Mouse (Mus musculus) intestine, embryonic 16.5 days (tissue): Measurements from ENCODE around the gene Unc50. TPM values are rescaled to one million over a fixed set of nuclear protein-coding genes. Genes with fewer than 3 reads are reported as not detected.

ENCODE experiments used
- ATAC-seq: fragments of 200-750 bp; cut with Nextera tagmentation; 2 replicates; pipeline ENCODE4 v1.8.0; 2017; ENCODE audit warnings: moderate TSS enrichment, moderate library complexity
- H3K27ac ChIP-seq: fragments of 300-500 bp; sonication (generic); 2 replicates; pipeline ENCODE4 v1.5.1; 2014; ENCODE audit warnings: mild to moderate bottlenecking, low read length
- H3K27me3 ChIP-seq: fragments of 300-500 bp; sonication (generic); replicated peaks from 2 replicates; pipeline ENCODE4 v1.6.1; 2014; ENCODE audit warnings: low read length, control low read depth, mixed read lengths; ENCODE audit not compliant: control insufficient read depth, insufficient read depth
- H3K36me3 ChIP-seq: fragments of 300-500 bp; sonication (generic); 2 replicates; pipeline ENCODE4 v1.6.1; 2014; ENCODE audit warnings: low read length, control low read depth; ENCODE audit not compliant: control insufficient read depth, insufficient read depth
- H3K4me1 ChIP-seq: fragments of 300-500 bp; sonication (generic); 2 replicates; pipeline ENCODE4 v1.6.1; 2014; ENCODE audit warnings: low read length, control low read depth, mixed read lengths; ENCODE audit not compliant: control insufficient read depth, insufficient read depth
- H3K4me2 ChIP-seq: fragments of 300-500 bp; sonication (generic); 2 replicates; pipeline ENCODE4 v1.6.1; 2014; ENCODE audit warnings: low read depth, low read length, control low read depth
- H3K4me3 ChIP-seq: fragments of 300-500 bp; sonication (generic); 2 replicates; pipeline ENCODE4 v1.5.1; 2014; ENCODE audit warnings: mild to moderate bottlenecking, low read length
- H3K9ac ChIP-seq: fragments of 300-500 bp; sonication (generic); 2 replicates; pipeline ENCODE4 v1.6.1; 2014; ENCODE audit warnings: low read depth, low read length
- H3K9me3 ChIP-seq: fragments of 300-500 bp; sonication (generic); 2 replicates; pipeline ENCODE4 v1.6.1; 2016; ENCODE audit warnings: low read length, control low read depth; ENCODE audit not compliant: control insufficient read depth
- WGBS: fragments of 180-500 bp; shearing (Covaris S2); extraction: QIAGEN DNeasy Blood & Tissue Kit; methylation state at CpG from one replicate; pipeline ENCODE4 v1.1.7; 2014; 5-methylcytosine and 5-hydroxymethylcytosine counted together
- polyA plus RNA-seq: library from polyadenylated mRNA; unstranded; fragments of >200 nt; fragmentation: Nextera tagmentation; extraction: Ambion mirVana; gene quantifications from 2 replicates; pipeline ENCODE4 v1.2.1, GENCODE M21; 2015

The Unc50 gene
- polyA plus RNA-seq, 1 experiment from 2014 or later: 131 TPM

DNA sequence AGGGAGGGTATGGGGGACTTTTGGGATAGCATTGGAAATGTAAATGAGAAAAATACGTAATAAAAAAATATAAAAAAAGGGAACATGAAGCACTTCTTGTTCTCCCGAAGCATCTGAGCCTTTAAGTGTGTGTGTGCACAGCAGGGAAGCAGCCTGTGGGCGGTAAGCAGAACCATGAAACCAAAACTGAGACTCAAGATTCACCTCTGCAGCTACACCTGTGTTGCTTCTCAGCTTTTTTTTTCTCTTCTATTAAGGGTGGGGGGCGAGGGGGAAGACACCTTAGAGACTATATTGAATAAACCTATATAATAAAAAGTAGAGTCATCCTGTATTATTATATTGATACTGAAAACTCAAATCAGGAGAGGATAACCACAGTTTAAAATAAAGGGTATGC, 37.9 kb downstream of the Unc50 start:
- Histone ChIP-seq H3K9ac (no peak overlapping the region), H3K9me3 (no peaks in the 10 kb centered on the region), H3K27me3 (no peaks in the 10 kb centered on the region), H3K36me3 (peaks cover 8% of the 10 kb centered on the region; the same call in 1 of the 2 replicates), H3K4me1 (no peaks in the 10 kb centered on the region), H3K4me2 (no peak overlapping the region), H3K4me3 (no peak overlapping the region), H3K27ac (no peak overlapping the region)
- 89% methylated on average over 4 of the region's 4 CpGs for WGBS
- no peak for ATAC-seq

DNA sequence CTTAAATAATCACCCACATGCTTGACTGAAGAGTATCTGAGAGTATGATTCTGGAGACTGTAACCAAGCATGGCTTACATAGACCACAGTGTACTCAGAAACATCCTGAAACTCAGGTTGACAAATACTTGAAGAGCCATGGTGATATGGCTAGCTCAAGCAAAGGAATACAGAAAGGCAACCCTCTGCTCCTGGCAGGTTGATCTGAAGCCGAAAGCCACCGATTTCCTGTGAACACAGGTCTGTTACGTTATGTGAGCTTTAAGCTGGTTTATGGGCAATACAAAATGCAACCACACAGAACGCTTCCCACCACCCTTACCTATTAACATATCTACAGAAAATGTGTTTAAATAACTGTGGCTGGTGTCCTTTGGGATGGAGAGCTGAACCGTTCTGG, 39.1 kb downstream of the Unc50 start:
- no peak for ATAC-seq
- H3K36me3 ChIP-seq: peaks cover 8% of the 10 kb centered on the region; the same call in 1 of the 2 replicates

DNA sequence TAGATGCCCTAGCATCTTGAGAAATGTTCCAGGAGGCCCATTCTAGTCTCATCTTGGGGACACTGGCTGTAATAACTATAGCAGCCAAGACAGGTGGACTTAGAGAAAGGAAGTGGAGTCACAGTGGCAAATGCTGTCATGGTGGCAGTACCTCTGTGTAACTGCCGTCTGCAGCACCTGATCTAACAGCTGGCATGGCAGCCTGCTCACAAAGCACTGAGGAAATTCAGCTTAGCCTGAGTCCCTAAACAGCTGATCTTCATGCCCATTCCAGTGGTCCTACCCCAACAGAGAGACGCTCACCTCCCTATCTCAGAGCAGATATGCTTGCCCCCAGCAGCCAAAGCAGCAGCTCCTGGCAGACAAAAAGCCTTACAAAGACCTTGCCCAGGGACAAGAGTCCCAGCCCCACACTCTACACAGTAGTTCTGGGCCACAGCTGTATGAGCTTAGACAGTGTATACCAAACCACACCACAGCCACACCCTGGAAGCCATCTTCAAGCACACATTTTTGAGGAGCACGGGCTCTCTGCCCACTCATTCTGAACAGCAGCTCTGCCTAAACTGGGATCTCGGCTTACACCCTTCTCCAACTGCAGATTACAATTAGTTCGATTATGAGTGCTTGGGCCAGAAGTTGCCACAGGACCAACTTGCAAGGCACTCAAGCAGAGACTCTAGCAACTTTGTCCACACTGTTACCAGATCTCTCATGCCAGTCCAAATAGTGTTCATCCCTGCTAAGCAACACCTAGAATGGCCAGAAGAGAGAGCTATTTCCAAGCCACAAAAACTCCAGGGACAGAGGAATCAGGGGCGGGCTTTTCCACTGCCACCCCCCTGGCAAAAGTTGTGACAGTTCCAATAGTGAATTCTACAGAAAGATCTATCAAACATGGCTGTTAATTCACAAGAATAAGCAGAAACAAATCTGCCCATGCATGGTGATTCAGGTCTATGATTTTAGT, 41.5 kb downstream of the Unc50 start:
- Histone ChIP-seq H3K27ac (no peak overlapping the region), H3K9me3 (no peaks in the 10 kb centered on the region), H3K4me3 (no peak overlapping the region), H3K36me3 (peaks cover 8% of the 10 kb centered on the region; the same call in 1 of the 2 replicates), H3K4me2 (no peak overlapping the region), H3K27me3 (no peaks in the 10 kb centered on the region), H3K9ac (no peak overlapping the region), H3K4me1 (peaks cover 3% of the 10 kb centered on the region)
- ATAC-seq: no peak
- 82% methylated on average over 6 of the region's 6 CpGs for WGBS

More for the DNA sequence above, 39.1 kb downstream of the Unc50 start:
- H3K4me1 ChIP-seq: no peaks in the 10 kb centered on the region; the same call in 1 of the 2 replicates
- H3K4me2 ChIP-seq: no peak overlapping the region
- no peaks in the 10 kb centered on the region for H3K27me3 ChIP-seq
- no peak overlapping the region for H3K27ac ChIP-seq
- H3K9me3 ChIP-seq: no peaks in the 10 kb centered on the region
- no peak overlapping the region for H3K9ac ChIP-seq
- H3K4me3 ChIP-seq: no peak overlapping the region
- WGBS: 88% methylated on average over 5 of the region's 5 CpGs

DNA sequence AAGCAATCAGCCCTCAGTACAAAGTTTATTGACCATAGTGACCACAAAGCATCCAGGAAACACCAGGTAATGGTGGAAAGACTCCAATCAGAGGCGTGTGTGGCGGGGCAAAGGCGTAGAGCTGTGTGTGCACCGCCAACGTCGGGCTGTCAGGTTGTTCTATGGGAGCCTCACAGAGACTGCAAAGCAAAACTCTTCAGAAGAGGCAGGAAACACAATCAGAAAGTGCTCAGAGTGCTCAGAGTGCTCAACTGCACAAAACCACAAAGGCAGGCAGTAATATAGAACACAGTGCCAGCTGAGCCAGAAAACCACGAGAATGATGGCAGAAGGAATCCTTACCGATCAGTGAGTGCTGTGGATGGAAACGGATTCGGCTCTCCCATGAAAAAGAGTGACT, 43.3 kb downstream of the Unc50 start:
- WGBS: 85% methylated on average over 10 of the region's 10 CpGs
- no peak for ATAC-seq
- H3K27ac ChIP-seq: no peak overlapping the region
- peaks cover 9% of the 10 kb centered on the region for H3K4me1 ChIP-seq
- H3K4me3 ChIP-seq: no peak overlapping the region
- H3K4me2 ChIP-seq: no peak overlapping the region
- H3K9ac ChIP-seq: no peak overlapping the region
- no peaks in the 10 kb centered on the region for H3K9me3 ChIP-seq
- H3K36me3 ChIP-seq: peaks cover 6% of the 10 kb centered on the region; the same call in 1 of the 2 replicates
- H3K27me3 ChIP-seq: no peaks in the 10 kb centered on the region

DNA sequence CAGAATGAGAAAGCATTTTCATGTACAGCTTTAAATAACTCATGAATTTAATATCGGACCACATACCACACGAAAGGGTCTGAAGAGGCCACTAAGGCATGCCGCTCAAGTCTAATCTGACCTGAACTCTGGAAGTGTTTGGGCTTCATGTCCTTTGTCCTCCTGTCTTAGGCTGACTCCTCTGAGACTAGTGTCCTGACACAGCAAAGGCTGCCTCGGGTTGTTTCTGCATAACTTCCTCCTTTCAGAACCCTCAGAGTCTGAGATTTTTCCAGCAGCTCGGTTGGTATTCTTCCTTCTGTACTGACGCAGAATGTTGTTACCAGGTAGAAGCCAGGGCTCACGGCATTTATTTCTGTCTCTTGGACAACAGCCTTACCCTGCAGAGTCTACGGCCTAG, 44.1 kb downstream of the Unc50 start:
- no peak for ATAC-seq

DNA sequence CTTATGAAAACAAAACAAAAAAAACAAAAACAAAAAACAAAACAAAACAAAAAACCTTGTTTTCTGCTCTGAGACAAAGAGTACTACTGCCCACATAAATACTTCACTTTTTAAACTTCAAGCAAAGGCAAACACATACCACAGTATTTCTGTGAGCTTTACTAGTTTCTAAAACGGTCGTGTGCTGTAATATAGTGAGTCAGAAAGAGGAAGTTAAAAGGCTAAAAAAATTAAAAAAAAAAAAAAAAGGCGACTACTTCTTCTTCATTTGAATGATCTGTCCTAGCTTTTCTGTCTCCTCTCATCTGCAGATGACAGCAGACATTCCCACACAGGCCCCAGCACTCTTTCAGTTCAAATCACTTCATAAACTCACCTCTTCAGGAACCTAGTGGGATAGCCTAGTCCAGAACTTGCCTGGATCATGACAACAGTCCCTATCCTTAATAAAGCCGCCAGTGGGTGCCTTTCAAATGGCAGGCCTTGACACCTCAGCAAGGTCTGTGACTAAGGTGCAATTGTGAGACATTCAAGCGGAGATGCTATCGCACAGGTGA, 44.8 kb downstream of the Unc50 start:
- no peaks in the 10 kb centered on the region for H3K27me3 ChIP-seq

More for the DNA sequence above, 44.1 kb downstream of the Unc50 start:
- no peak overlapping the region for H3K9ac ChIP-seq
- peaks cover under 1% of the 10 kb centered on the region; the same call in 1 of the 2 replicates for H3K36me3 ChIP-seq
- no peak overlapping the region for H3K4me2 ChIP-seq
- H3K4me3 ChIP-seq: no peak overlapping the region
- WGBS: 75% methylated on average over 8 of the region's 8 CpGs
- no peaks in the 10 kb centered on the region for H3K27me3 ChIP-seq
- H3K9me3 ChIP-seq: no peaks in the 10 kb centered on the region
- no peak overlapping the region for H3K27ac ChIP-seq
- peaks cover 12% of the 10 kb centered on the region for H3K4me1 ChIP-seq

DNA sequence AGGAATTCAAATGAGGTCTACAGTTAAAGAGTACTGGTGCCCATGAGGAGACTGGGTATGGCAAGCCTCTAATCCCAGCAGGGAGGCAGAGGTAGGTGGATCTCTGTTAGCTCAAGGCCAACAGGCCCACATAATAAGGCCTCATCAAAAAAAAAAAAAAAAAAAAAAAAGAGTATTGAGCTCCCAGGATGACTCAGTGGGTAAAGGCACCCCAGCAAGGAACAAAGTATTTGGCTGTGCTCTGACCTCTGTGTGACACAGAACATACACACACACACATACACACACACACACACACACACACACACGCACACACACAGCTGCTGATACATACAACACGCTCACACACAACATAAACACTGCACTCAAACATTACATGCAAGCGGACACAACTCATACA, 45.4 kb downstream of the Unc50 start:
- Histone ChIP-seq H3K27me3 (no peaks in the 10 kb centered on the region), H3K9me3 (no peaks in the 10 kb centered on the region), H3K4me3 (no peak overlapping the region), H3K4me2 (no peak overlapping the region), H3K27ac (no peak overlapping the region), H3K4me1 (peaks cover 12% of the 10 kb centered on the region), H3K9ac (no peak overlapping the region), H3K36me3 (no peaks in the 10 kb centered on the region)
- no peak for ATAC-seq
- WGBS: 84% methylated on average over 3 of the region's 3 CpGs

More for the DNA sequence above, 44.8 kb downstream of the Unc50 start:
- H3K4me3 ChIP-seq: no peak overlapping the region
- no peaks in the 10 kb centered on the region for H3K36me3 ChIP-seq
- H3K27ac ChIP-seq: no peak overlapping the region; the same call in 1 of the 2 replicates
- no peaks in the 10 kb centered on the region for H3K9me3 ChIP-seq
- WGBS: 82% methylated on average over 6 of the region's 6 CpGs
- H3K4me1 ChIP-seq: peaks cover 12% of the 10 kb centered on the region
- no peak for ATAC-seq
- H3K4me2 ChIP-seq: no peak overlapping the region
- no peak overlapping the region for H3K9ac ChIP-seq

DNA sequence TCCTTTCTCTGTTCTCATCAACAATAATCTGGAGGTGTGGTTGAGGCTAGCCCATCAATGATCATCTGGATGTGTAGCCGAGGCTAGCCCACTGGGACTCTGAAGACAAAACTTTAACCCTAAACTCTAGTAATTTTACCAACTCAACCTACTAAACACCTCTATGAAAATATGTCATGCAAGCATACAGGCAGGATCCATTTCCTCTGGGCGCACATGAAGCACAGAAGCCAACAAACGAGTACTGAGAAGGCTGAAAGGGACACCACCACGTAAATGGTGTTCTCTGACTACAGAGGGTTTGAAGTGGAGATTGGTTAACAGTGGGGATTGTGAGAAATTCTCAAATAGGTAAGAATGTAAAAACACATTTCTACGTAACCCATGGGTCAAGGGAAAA, 47.3 kb downstream of the Unc50 start:
- Histone ChIP-seq H3K4me1 (peaks cover 12% of the 10 kb centered on the region), H3K4me3 (no peak overlapping the region), H3K4me2 (no peak overlapping the region), H3K27me3 (no peaks in the 10 kb centered on the region), H3K27ac (no peak overlapping the region), H3K36me3 (no peaks in the 10 kb centered on the region), H3K9ac (no peak overlapping the region), H3K9me3 (no peaks in the 10 kb centered on the region)
- no peak for ATAC-seq
- 88% methylated on average over 5 of the region's 5 CpGs for WGBS

DNA sequence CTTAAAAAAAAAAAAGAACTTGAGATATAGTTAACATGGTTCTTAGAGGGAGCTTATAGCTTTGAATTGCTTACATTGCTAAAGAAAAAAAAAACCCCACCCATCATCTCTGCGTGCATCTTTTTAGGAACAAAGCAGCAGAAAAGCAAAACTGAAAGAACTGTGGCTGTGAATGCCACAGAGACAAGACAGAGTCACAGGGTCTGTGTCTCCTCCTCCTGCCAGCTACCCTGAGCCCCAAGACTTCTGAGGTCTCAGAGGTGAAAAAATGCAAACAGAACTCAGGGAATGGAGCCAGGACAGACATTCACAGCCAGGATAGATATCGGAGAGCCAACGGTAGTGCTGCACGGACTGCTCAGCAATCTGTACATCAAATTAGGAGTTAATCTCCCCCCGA, 48.0 kb downstream of the Unc50 start:
- Histone ChIP-seq H3K9me3 (no peaks in the 10 kb centered on the region), H3K27ac (no peak overlapping the region), H3K4me2 (0 out of 2 replicates have a peak overlapping the region, but pooled peaks have one; percentile 4), H3K27me3 (no peaks in the 10 kb centered on the region), H3K36me3 (no peaks in the 10 kb centered on the region), H3K4me1 (peaks cover 12% of the 10 kb centered on the region), H3K4me3 (no peak overlapping the region), H3K9ac (0 out of 2 replicates have a peak overlapping the region, but pooled peaks have one; percentile 24)
- 48% methylated on average over 5 of the region's 5 CpGs for WGBS
- ATAC-seq: no peak
